ENCODE assay signal across 18 mouse cellular contexts in the genomic region with DNA sequence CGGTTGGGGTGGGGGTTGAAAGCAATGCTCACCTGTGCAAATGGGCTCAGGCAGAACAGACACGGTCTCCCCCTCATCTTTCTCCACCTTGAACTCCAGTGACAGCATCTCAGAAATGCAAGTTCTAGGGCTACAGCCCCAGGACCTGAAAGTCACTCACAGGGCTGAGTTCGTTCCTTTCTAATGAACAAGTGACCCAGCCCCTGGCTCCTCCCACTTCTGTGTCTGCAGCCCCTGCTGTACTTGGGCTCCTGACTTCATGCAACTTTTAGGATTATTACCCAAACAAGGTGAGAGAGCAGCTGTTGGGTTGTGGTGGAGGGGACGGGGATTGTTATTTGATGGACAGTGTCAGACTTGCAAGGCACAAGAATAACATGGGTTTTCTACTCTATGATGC.
"Had no signal": no experiment of that assay in that cellular context is flagged by ENCODE, and none has a peak within 500 bp of the region (broad histone marks: within the 10 kb centered on the region; RNA-seq: fewer than 3 reads in every experiment).

No protein-coding gene starts in this region.

- H3K9me3 ChIP-seq: limb, embryonic 10.5 days; limb, embryonic 13.5 days; liver, embryonic 13.5 days; neural tube, embryonic 12.5 days; neural tube, embryonic 15.5 days had no signal

- ATAC-seq: intestine, postnatal 0 days; lung, postnatal 0 days had no signal

- H3K9ac ChIP-seq: limb, embryonic 13.5 days; liver, embryonic 13.5 days; lung, embryonic 14.5 days; neural tube, embryonic 12.5 days; neural tube, embryonic 15.5 days had no signal

- DNase-seq: kidney, adult 2 months; kidney, postnatal 25 days; layer of hippocampus, adult 9-11 months; liver, embryonic 13.5 days; lung, embryonic 14.5 days; midbrain, embryonic 14.5 days; right cerebral cortex, adult 18-20 months; right cerebral cortex, postnatal 14 days; right cerebral cortex, postnatal 4 days had no signal

- H3K36me3 ChIP-seq: limb, embryonic 10.5 days; limb, embryonic 13.5 days; liver, embryonic 13.5 days; neural tube, embryonic 12.5 days; neural tube, embryonic 15.5 days had no signal

- H3K27me3 ChIP-seq: limb, embryonic 13.5 days; liver, embryonic 13.5 days; neural tube, embryonic 12.5 days; neural tube, embryonic 15.5 days had no signal

- H3K4me3 ChIP-seq: layer of hippocampus, adult 2 months; limb, embryonic 10.5 days; limb, embryonic 13.5 days; liver, embryonic 13.5 days; neural tube, embryonic 12.5 days; neural tube, embryonic 15.5 days had no signal

- H3K27ac ChIP-seq: kidney, postnatal 0 days; layer of hippocampus, adult 2 months; limb, embryonic 10.5 days; limb, embryonic 13.5 days; liver, embryonic 13.5 days; neural tube, embryonic 12.5 days; neural tube, embryonic 15.5 days had no signal

- H3K4me2 ChIP-seq: limb, embryonic 13.5 days; liver, embryonic 13.5 days; lung, embryonic 14.5 days; midbrain, embryonic 11.5 days; neural tube, embryonic 12.5 days; neural tube, embryonic 15.5 days had no signal
